Mouse (Mus musculus) MEL (cell line): ENCODE results near the gene Ppp6r3. TPM values are rescaled to one million over a fixed set of nuclear protein-coding genes. Genes with fewer than 3 reads are reported as not detected.
"Not testable (repeated sequence)": the region's sequence is repeated elsewhere in the genome, so short reads cannot be mapped to it uniquely, and the experiment has no call there.

ENCODE experiments used
- DNase-seq: peaks from one replicate; pipeline ENCODE4 v3.0.0; 2011; ENCODE audit warnings: low read depth, low spot score
- H3K27ac ChIP-seq: 2 replicates; pipeline ENCODE4 v1.5.1; 2012; ENCODE audit warnings: low read depth, mild to moderate bottlenecking, control low read depth, low read length, moderate library complexity; ENCODE audit not compliant: control insufficient read depth
- H3K27me3 ChIP-seq, 2 experiments: fragments of 150-350 bp in 1 of 2; sonication (generic) in 1 of 2; 2 replicates each; pipeline ENCODE4 v1.6.1; 2012; ENCODE audit warnings: low read length in 2 of 2, mild to moderate bottlenecking in 2 of 2, improper control_type of control experiment in 1 of 2, moderate library complexity in 1 of 2; ENCODE audit not compliant: insufficient read depth in 2 of 2, control insufficient read depth in 1 of 2
- H3K36me3 ChIP-seq, 2 experiments: 2 replicates each; pipeline ENCODE4 v1.6.1; 2012 to 2014; ENCODE audit warnings: low read length in 2 of 2, improper control_type of control experiment in 1 of 2, inconsistent platforms in 1 of 2, mild to moderate bottlenecking in 1 of 2; ENCODE audit not compliant: insufficient read depth in 2 of 2, control insufficient read depth in 1 of 2
- H3K4me1 ChIP-seq, 2 experiments: fragments of 150-350 bp in 1 of 2; sonication (generic) in 1 of 2; 2 replicates each; pipeline ENCODE4 v1.6.1; 2012; ENCODE audit warnings: low read length in 2 of 2, improper control_type of control experiment in 1 of 2, mild to moderate bottlenecking in 1 of 2; ENCODE audit not compliant: insufficient read depth in 2 of 2, control insufficient read depth in 1 of 2
- H3K4me3 ChIP-seq, 2 experiments: fragments of 150-350 bp in 1 of 2; sonication (generic) in 1 of 2; 2 replicates each; pipeline ENCODE4 v1.5.1; 2012; ENCODE audit warnings: low read depth in 2 of 2, low read length in 2 of 2, mild to moderate bottlenecking in 2 of 2, moderate library complexity in 2 of 2, control low read depth in 1 of 2, improper control_type of control experiment in 1 of 2; ENCODE audit not compliant: control insufficient read depth in 1 of 2, insufficient read depth in 1 of 2
- H3K79me2 ChIP-seq: 2 replicates; pipeline ENCODE4 v1.6.1; 2012; ENCODE audit warnings: mild to moderate bottlenecking, low read length, moderate library complexity; ENCODE audit not compliant: control insufficient read depth, poor library complexity, insufficient read depth
- H3K9ac ChIP-seq: 2 replicates; pipeline ENCODE4 v1.6.1; 2012; ENCODE audit warnings: low read depth, mild to moderate bottlenecking, control low read depth, low read length, moderate library complexity; ENCODE audit not compliant: control insufficient read depth, poor library complexity, severe bottlenecking
- H3K9me3 ChIP-seq: fragments of 150-350 bp; sonication (generic); replicated peaks from 2 replicates; pipeline ENCODE4 v1.6.1; 2012; ENCODE audit warnings: mild to moderate bottlenecking, low read length, improper control_type of control experiment, moderate library complexity; ENCODE audit not compliant: insufficient read depth
- CHD2 ChIP-seq: IDR thresholded peaks from 2 replicates; pipeline ENCODE4 v1.6.1; 2011; ENCODE audit warnings: low read length, improper control_type of control experiment
- CTCF ChIP-seq, 3 experiments: IDR thresholded peaks in 2 of 3; conservative IDR thresholded peaks in 1 of 3; 2 replicates each; pipeline ENCODE4 v1.5.1; 2011 to 2012; ENCODE audit warnings: low read length in 3 of 3, low read depth in 2 of 3, mild to moderate bottlenecking in 2 of 3, improper control_type of control experiment in 1 of 3, inconsistent platforms in 1 of 3, mixed read lengths in 1 of 3, moderate library complexity in 1 of 3; ENCODE audit not compliant: control insufficient read depth in 1 of 3, insufficient read depth in 1 of 3, poor library complexity in 1 of 3, severe bottlenecking in 1 of 3
- ELF1 ChIP-seq: IDR thresholded peaks from 2 replicates; pipeline ENCODE4 v1.6.1; 2014; ENCODE audit warnings: low read depth, mild to moderate bottlenecking, inconsistent platforms, low read length, improper control_type of control experiment, moderate library complexity
- HCFC1 ChIP-seq: IDR thresholded peaks from 2 replicates; pipeline ENCODE4 v1.6.1; 2012; ENCODE audit warnings: low read depth, mild to moderate bottlenecking, inconsistent platforms, low read length, improper control_type of control experiment, moderate library complexity
- KAT2A ChIP-seq: conservative IDR thresholded peaks from 2 replicates; pipeline ENCODE4 v1.6.1; 2012; ENCODE audit warnings: low read depth, low read length, improper control_type of control experiment, inconsistent platforms
- MAFK ChIP-seq: IDR thresholded peaks from 2 replicates; pipeline ENCODE4 v1.6.1; 2011; ENCODE audit warnings: low read depth, mild to moderate bottlenecking, low read length, improper control_type of control experiment, borderline replicate concordance
- MEF2A ChIP-seq: IDR thresholded peaks from 2 replicates; pipeline ENCODE4 v1.6.1; 2014; ENCODE audit warnings: low read depth, mild to moderate bottlenecking, inconsistent platforms, low read length, improper control_type of control experiment; ENCODE audit not compliant: poor library complexity, insufficient replicate concordance, severe bottlenecking; ENCODE audit errors: extremely low read depth
- MXI1 ChIP-seq: IDR thresholded peaks from 2 replicates; pipeline ENCODE4 v1.6.1; 2011; ENCODE audit warnings: mild to moderate bottlenecking, low read depth, low read length, improper control_type of control experiment
- MYB ChIP-seq: IDR thresholded peaks from 2 replicates; pipeline ENCODE4 v1.6.1; 2011; ENCODE audit warnings: mild to moderate bottlenecking, low read depth, low read length, improper control_type of control experiment
- NELFE ChIP-seq: IDR thresholded peaks from 2 replicates; pipeline ENCODE4 v1.6.1; 2011; ENCODE audit warnings: low read depth, low read length, improper control_type of control experiment
- POLR2AphosphoS5 ChIP-seq: IDR thresholded peaks from 2 replicates; pipeline ENCODE4 v1.6.1; 2012; ENCODE audit warnings: low read depth, borderline replicate concordance, mild to moderate bottlenecking, inconsistent platforms, low read length, moderate library complexity, mixed read lengths
- SIN3A ChIP-seq: IDR thresholded peaks from 2 replicates; pipeline ENCODE4 v1.6.1; 2012; ENCODE audit warnings: low read length, improper control_type of control experiment, inconsistent platforms
- TCF12 ChIP-seq: IDR thresholded peaks from 2 replicates; pipeline ENCODE4 v1.6.1; 2014; ENCODE audit warnings: low read depth, mild to moderate bottlenecking, inconsistent platforms, low read length, improper control_type of control experiment, moderate library complexity
- USF1 ChIP-seq: IDR thresholded peaks from 2 replicates; pipeline ENCODE4 v1.6.1; 2014; ENCODE audit warnings: low read depth, mild to moderate bottlenecking, inconsistent platforms, low read length, improper control_type of control experiment, moderate library complexity
- USF2 ChIP-seq, 2 experiments: IDR thresholded peaks; 2 replicates each; pipeline ENCODE4 v1.6.1; 2011 to 2012; ENCODE audit warnings: improper control_type of control experiment in 2 of 2, low read length in 2 of 2, borderline replicate concordance in 1 of 2, inconsistent platforms in 1 of 2, low read depth in 1 of 2, mild to moderate bottlenecking in 1 of 2; ENCODE audit not compliant: insufficient read depth in 1 of 2
- ZMIZ1 ChIP-seq: IDR thresholded peaks from 2 replicates; pipeline ENCODE4 v1.6.1; 2012; ENCODE audit warnings: low read depth, mild to moderate bottlenecking, inconsistent platforms, low read length, improper control_type of control experiment, moderate library complexity
- polyA plus RNA-seq, 2 experiments: library from polyadenylated mRNA; stranded (reverse) in 1 of 2; unstranded in 1 of 2; fragments of >175 nt in 1 of 2; fragments of >200 nt in 1 of 2; gene quantifications; 2 replicates each; pipeline versions ENCODE4 v1.2.1 to v1.2.4; 2012; ENCODE audit warnings: low replicate concordance in 2 of 2, low read depth in 1 of 2; ENCODE audit not compliant: insufficient read length in 2 of 2, insufficient read depth in 1 of 2, missing spikeins in 1 of 2
- total RNA-seq: library from RNA; depleted of rRNA; stranded (reverse); fragments of 300-350 nt; gene quantifications from 2 replicates; pipeline ENCODE4 v1.2.3, GENCODE M21; 2012

The Ppp6r3 gene
- total and polyA plus RNA-seq, 3 experiments: 49.4 to 135 (median 70.0) TPM

DNA sequence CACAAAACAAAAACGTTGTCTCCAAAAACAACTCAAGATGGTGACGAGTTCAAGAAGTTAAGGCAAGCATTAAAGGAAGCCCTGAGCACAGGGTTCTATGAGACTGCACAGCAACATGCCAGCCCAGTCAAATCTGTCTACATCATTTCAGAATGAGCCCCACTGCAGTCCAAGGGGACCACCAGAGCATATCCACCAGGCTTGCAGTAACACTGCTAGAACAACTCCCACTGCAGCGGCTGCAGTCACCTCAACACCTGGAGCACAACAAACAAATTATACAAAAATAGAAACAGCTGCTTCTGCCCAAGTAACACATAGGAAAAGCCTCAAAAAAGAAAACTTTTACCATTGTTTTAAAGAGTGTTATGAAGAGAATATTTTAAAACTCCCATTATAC is 40.6 kb downstream of the Ppp6r3 start:
- Histone ChIP-seq H3K79me2 (peaks cover 37% of the 10 kb centered on the region), H3K4me3 (no peak overlapping the region), H3K9ac (no peak overlapping the region), H3K36me3 (peaks cover 5 to 6% of the 10 kb centered on the region in 2 experiments), H3K4me1 (no peaks in the 10 kb centered on the region; a peak in 1 of 4 replicates), H3K27me3 (no peaks in the 10 kb centered on the region), H3K9me3 (no peaks in the 10 kb centered on the region), H3K27ac (no peak overlapping the region)
- no peak for DNase-seq
- TF ChIP-seq ELF1: no peak
- no peak for TF ChIP-seq TCF12
- no peak for TF ChIP-seq ZMIZ1
- no peak for TF ChIP-seq MEF2A
- TF ChIP-seq NELFE: no peak

DNA sequence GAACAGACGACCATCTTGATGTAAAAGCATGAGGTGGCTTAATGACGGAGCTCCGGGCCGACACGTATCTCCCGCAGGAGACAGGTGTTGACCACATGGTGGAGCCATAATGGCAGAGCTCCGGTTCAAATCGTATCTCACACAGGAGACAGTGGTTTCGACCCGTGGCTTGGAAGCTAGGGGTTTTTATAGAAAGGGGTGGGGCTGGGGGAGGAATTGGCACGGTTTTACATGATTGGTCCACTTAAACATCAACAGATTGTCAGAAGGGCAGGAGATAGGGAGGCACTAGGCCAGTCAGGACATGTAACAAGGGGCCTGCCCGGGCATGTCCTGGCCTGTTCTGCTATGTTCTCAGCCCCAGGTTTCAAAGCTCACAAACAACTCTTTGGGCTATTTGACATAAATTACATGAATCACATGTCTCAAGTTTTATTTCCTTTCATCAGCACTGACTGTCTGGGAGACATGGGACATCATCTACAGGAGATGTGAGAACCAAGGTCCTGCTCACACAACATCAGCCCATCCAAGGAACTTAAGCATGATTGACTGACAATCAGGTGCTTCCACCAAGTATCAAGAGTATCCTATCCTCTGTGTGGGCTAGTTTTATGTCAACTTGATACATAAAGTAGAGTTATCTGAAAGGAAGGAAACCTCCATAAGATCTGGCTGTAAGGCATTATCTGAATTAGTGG is 42.1 kb downstream of the Ppp6r3 start:
- H3K9ac ChIP-seq, H3K4me1 ChIP-seq, H3K4me3 ChIP-seq, DNase-seq, H3K9me3 ChIP-seq, H3K36me3 ChIP-seq, H3K27ac ChIP-seq, H3K27me3 ChIP-seq: not testable (repeated sequence)
- H3K79me2 ChIP-seq: peaks cover 39% of the 10 kb centered on the region

DNA sequence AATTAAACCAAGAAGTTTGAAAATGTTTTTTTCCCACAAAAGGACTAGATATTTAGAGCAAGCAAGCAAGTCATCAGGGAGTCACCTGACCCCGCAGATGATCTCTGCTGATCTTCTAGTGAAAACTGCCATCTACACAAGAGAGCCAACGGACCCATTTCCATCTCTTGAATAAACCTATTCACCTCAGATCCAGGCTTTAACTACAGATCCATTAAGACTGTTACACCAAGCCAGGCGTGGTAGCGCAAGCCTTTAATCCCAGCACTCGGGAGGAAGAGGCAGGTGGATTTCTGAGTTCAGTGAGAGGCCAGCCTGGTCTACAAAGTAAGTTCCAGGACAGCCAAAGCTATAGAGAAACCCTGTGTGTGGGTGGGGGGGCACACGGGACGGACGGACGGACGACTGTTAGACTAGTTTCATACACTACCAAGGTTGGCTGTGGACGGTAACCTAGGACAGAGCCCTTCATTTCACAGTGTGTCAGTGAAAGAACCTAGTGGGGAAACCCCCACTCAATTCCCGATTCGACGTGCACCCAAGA is 42.8 kb downstream of the Ppp6r3 start:
- no peaks in the 10 kb centered on the region; a peak in 1 of 4 replicates for H3K36me3 ChIP-seq
- no peaks in the 10 kb centered on the region for H3K27me3 ChIP-seq
- H3K4me1 ChIP-seq: no peaks in the 10 kb centered on the region; a peak in 1 of 4 replicates
- no peak overlapping the region for H3K27ac ChIP-seq
- no peaks in the 10 kb centered on the region for H3K9me3 ChIP-seq
- H3K4me3 ChIP-seq: no peak overlapping the region
- H3K9ac ChIP-seq: no peak overlapping the region
- TF ChIP-seq KAT2A (no peak), SIN3A (no peak), CTCF (IDR thresholded peaks at IDR 0.05 in 2 of 3, conservative IDR thresholded peaks at IDR 0.05 in 1 of 3; ENCODE audit: control insufficient read depth in 1 of 3, insufficient read depth in 1 of 3, low read depth in 2 of 3, low read length in 3 of 3, poor library complexity in 1 of 3, severe bottlenecking in 1 of 3) (no peak), USF2 (IDR thresholded peaks at IDR 0.05; ENCODE audit: borderline replicate concordance in 1 of 2, insufficient read depth in 1 of 2, low read depth in 1 of 2, low read length in 2 of 2) (no peak), POLR2AphosphoS5 (no peak), MYB (no peak), HCFC1 (no peak), MXI1 (no peak), CHD2 (no peak), USF1 (no peak), MAFK (no peak)
- peaks cover 35% of the 10 kb centered on the region for H3K79me2 ChIP-seq
- no peak for DNase-seq
